Mouse (Mus musculus): ENCODE results near the gene Sox30. TPM values are rescaled to one million over a fixed set of nuclear protein-coding genes. Genes with fewer than 3 reads are reported as not detected.

Gene Sox30
- polyA plus RNA-seq (2016; fragmentation: Nextera tagmentation; extraction: Ambion mirVana), result 0.31 and 0.41 TPM in 2 replicates

GRCm38 (mm10) chr11:45979946-45980892 is at the start of gene Sox30:
TSS of gene Sox30 (plus strand) at chr11:45980310.
- Histone ChIP-seq H3K4me3 (replicated peaks) (peak within 1 kb of the TSS; percentile 66), H3K4me1 (replicated peaks) (peaks cover 4% of the 10 kb centered on the region; the same call in 1 of the 2 replicates), H3K9me3 (peaks cover 8% of the 10 kb centered on the region), H3K4me2 (peak within 1 kb of the TSS; percentile 69), H3K27me3 (peaks cover 17% of the 10 kb centered on the region), H3K36me3 (no peaks in the 10 kb centered on the region), H3K9ac (replicated peaks) (peak within 1 kb of the TSS; percentile 84), H3K27ac (peak within 1 kb of the TSS; percentile 64)
- WGBS, result 10% methylated on average over 110 of the region's 115 CpGs
- ATAC-seq (ENCODE audit: insufficient number of reproducible peaks, insufficient read depth, low FRiP score, low TSS enrichment, low read depth), result peak; percentile 85

- no peak overlapping the region for H3K9ac ChIP-seq (replicated peaks)
- H3K4me1 ChIP-seq (replicated peaks), result no peaks in the 10 kb centered on the region
- 88% methylated on average over 10 of the region's 10 CpGs for WGBS
- H3K4me2 ChIP-seq, result no peak overlapping the region
- H3K9me3 ChIP-seq, result no peaks in the 10 kb centered on the region
- no peak overlapping the region for H3K4me3 ChIP-seq (replicated peaks)
- H3K27ac ChIP-seq, result no peak overlapping the region
- no peaks in the 10 kb centered on the region for H3K27me3 ChIP-seq
- no peak for ATAC-seq (ENCODE audit: insufficient number of reproducible peaks, insufficient read depth, low FRiP score, low TSS enrichment, low read depth)
- H3K36me3 ChIP-seq, result peaks cover 72% of the 10 kb centered on the region
Measured at GRCm38 (mm10) chr11:45932771-45933170, 47.3 kb upstream of the Sox30 start.

GRCm38 (mm10) chr11:45937478-45937877 is 42.6 kb upstream of the Sox30 start:
- 97% methylated on average over 8 of the region's 8 CpGs for WGBS
- Histone ChIP-seq H3K4me1 (replicated peaks) (no peaks in the 10 kb centered on the region; the same call in 1 of the 2 replicates), H3K27ac (no peak overlapping the region), H3K9me3 (no peaks in the 10 kb centered on the region), H3K4me3 (replicated peaks) (no peak overlapping the region), H3K9ac (replicated peaks) (no peak overlapping the region), H3K36me3 (peaks cover 58% of the 10 kb centered on the region), H3K27me3 (no peaks in the 10 kb centered on the region), H3K4me2 (no peak overlapping the region)
- no peak for ATAC-seq (ENCODE audit: insufficient number of reproducible peaks, insufficient read depth, low FRiP score, low TSS enrichment, low read depth)

- no peak for ATAC-seq (ENCODE audit: insufficient number of reproducible peaks, insufficient read depth, low FRiP score, low TSS enrichment, low read depth)
- 93% methylated on average over 8 of the region's 8 CpGs for WGBS
Measured at GRCm38 (mm10) chr11:45938917-45939316, 41.2 kb upstream of the Sox30 start.

DNA sequence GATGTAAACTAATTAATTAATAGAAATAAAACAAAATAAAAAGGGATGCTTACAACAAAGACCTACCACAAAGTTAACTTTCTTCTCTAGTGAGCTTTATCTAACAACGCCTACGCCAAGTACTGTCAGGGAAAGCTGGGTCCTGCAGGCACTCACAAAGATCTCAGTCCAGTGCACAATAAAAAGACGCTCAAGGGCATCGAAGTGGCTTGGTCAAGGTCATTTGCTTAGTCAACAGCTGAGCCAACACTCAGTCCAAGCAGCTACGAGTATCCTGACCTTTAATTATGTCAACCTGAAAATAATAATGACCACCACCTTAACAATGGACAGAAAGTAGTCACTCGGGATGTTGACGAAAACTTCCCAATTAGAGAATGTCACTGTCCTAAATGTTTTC is 37.8 kb upstream of the Sox30 start:
- H3K9ac ChIP-seq (replicated peaks), result no peak overlapping the region
- no peaks in the 10 kb centered on the region for H3K27me3 ChIP-seq
- no peak overlapping the region for H3K4me2 ChIP-seq
- no peaks in the 10 kb centered on the region for H3K9me3 ChIP-seq
- peaks cover 13% of the 10 kb centered on the region for H3K4me1 ChIP-seq (replicated peaks)
- H3K36me3 ChIP-seq, result peaks cover 11% of the 10 kb centered on the region
- no peak overlapping the region for H3K27ac ChIP-seq
- H3K4me3 ChIP-seq (replicated peaks), result no peak overlapping the region
- WGBS, result 90% methylated on average over 7 of the region's 7 CpGs
- ATAC-seq (ENCODE audit: insufficient number of reproducible peaks, insufficient read depth, low FRiP score, low TSS enrichment, low read depth), result no peak

More at GRCm38 (mm10) chr11:45938917-45939316, 41.2 kb upstream of the Sox30 start:
- Histone ChIP-seq H3K4me1 (replicated peaks) (peaks cover 12% of the 10 kb centered on the region), H3K27ac (no peak overlapping the region), H3K27me3 (no peaks in the 10 kb centered on the region), H3K4me2 (no peak overlapping the region), H3K4me3 (replicated peaks) (no peak overlapping the region), H3K9ac (replicated peaks) (no peak overlapping the region), H3K36me3 (peaks cover 43% of the 10 kb centered on the region), H3K9me3 (no peaks in the 10 kb centered on the region)

DNA sequence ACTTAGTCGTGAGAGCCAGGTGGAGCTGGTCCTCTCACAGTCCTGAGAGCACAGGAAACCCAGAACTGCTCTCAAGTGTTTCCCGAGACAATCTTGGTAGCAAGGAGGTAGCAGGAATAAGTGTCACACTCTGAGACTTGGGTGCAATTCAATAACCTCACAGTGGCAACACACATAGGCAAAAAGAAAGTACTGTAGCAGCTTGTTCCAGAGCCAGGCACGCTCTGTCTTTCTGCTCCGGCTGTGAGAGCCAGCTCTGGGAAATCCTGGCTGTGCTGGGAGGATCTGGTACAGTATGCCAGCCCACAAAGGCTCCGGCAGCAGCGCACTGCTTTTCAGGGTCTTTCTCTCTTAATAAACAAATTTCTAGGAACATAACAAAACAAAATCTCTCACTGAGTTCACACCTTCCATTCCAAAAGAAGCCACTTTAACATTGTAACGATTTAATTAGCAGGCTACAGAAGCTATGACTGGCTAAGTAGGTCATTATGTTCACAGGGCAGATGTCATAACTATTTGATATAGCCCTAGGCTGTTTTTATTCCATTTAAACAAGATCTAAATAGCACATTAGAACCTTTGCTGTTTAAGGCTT is 36.9 kb upstream of the Sox30 start:
- peaks cover 5% of the 10 kb centered on the region; the same call in 1 of the 2 replicates for H3K36me3 ChIP-seq
- H3K27me3 ChIP-seq, result no peaks in the 10 kb centered on the region
- H3K9ac ChIP-seq (replicated peaks), result peak overlapping the region; percentile 84; the same call in 1 of the 2 replicates
- no peak for ATAC-seq (ENCODE audit: insufficient number of reproducible peaks, insufficient read depth, low FRiP score, low TSS enrichment, low read depth)
- 54% methylated on average over 7 of the region's 7 CpGs for WGBS
- H3K4me3 ChIP-seq (replicated peaks), result peak overlapping the region; percentile 86
- H3K4me1 ChIP-seq (replicated peaks), result peaks cover 13% of the 10 kb centered on the region
- H3K9me3 ChIP-seq, result no peaks in the 10 kb centered on the region
- H3K27ac ChIP-seq, result no peak overlapping the region
- peak overlapping the region; percentile 88 for H3K4me2 ChIP-seq

- Histone ChIP-seq H3K27ac (peak overlapping the region; percentile 56), H3K9ac (replicated peaks) (peak overlapping the region; percentile 84), H3K36me3 (peaks cover 5% of the 10 kb centered on the region; the same call in 1 of the 2 replicates), H3K4me1 (replicated peaks) (peaks cover 13% of the 10 kb centered on the region), H3K4me3 (replicated peaks) (peak overlapping the region; percentile 86), H3K4me2 (peak overlapping the region; percentile 88), H3K9me3 (no peaks in the 10 kb centered on the region), H3K27me3 (no peaks in the 10 kb centered on the region)
- ATAC-seq (ENCODE audit: insufficient number of reproducible peaks, insufficient read depth, low FRiP score, low TSS enrichment, low read depth), result peak; percentile 50
- under 1% methylated on average over 49 of the region's 49 CpGs for WGBS
Measured at GRCm38 (mm10) chr11:45943891-45944642, 36.0 kb upstream of the Sox30 start.

DNA sequence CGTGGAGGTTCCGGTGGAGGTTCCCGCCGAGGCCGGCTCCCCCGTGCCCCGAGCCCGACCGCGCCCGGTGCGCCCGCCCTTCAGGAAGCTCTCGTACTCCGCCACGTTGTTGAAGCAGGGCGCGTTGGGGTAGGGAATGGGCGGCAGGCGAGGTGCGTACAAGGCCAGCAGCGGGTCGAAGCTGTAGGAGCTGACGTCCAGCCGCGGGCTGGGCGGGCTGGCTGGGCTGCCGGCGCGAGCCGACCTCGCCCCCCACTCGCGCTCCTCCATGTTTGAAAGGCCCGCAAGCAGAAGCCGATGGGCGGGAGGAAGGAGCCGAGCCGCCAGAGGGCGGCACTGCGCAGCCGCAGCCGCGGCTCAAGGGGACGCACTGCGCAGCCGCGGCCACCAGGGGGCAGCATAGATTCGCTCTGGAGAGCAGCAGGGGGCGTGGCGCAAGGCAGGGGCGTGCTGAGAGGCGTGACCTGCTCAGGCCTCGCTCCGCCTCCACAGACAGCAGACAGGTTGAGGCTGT is 35.4 kb upstream of the Sox30 start, which contains the start of gene Lsm11:
Lsm11 (minus strand) TSS at position 293 of the 514 bp plus-strand sequence.
- under 1% methylated on average over 53 of the region's 55 CpGs for WGBS
- Histone ChIP-seq H3K27ac (peak within 1 kb of the TSS; percentile 56), H3K4me2 (peak within 1 kb of the TSS; percentile 88), H3K36me3 (peaks cover 11% of the 10 kb centered on the region), H3K4me3 (replicated peaks) (peak within 1 kb of the TSS; percentile 86), H3K27me3 (no peaks in the 10 kb centered on the region), H3K9me3 (no peaks in the 10 kb centered on the region), H3K9ac (replicated peaks) (peak within 1 kb of the TSS; percentile 84), H3K4me1 (replicated peaks) (peaks cover 13% of the 10 kb centered on the region)
- ATAC-seq (ENCODE audit: insufficient number of reproducible peaks, insufficient read depth, low FRiP score, low TSS enrichment, low read depth), result peak; percentile 75

- H3K27me3 ChIP-seq, result no peaks in the 10 kb centered on the region
- peaks cover 25% of the 10 kb centered on the region for H3K36me3 ChIP-seq
- H3K4me3 ChIP-seq (replicated peaks), result no peak overlapping the region
- ATAC-seq (ENCODE audit: insufficient number of reproducible peaks, insufficient read depth, low FRiP score, low TSS enrichment, low read depth), result no peak
- no peaks in the 10 kb centered on the region for H3K9me3 ChIP-seq
- no peak overlapping the region for H3K4me2 ChIP-seq
- WGBS, result 81% methylated on average over 4 of the region's 4 CpGs
- H3K27ac ChIP-seq, result no peak overlapping the region
- no peak overlapping the region for H3K9ac ChIP-seq (replicated peaks)
- H3K4me1 ChIP-seq (replicated peaks), result peaks cover 13% of the 10 kb centered on the region
Measured at GRCm38 (mm10) chr11:45946796-45947195, 33.3 kb upstream of the Sox30 start.

DNA sequence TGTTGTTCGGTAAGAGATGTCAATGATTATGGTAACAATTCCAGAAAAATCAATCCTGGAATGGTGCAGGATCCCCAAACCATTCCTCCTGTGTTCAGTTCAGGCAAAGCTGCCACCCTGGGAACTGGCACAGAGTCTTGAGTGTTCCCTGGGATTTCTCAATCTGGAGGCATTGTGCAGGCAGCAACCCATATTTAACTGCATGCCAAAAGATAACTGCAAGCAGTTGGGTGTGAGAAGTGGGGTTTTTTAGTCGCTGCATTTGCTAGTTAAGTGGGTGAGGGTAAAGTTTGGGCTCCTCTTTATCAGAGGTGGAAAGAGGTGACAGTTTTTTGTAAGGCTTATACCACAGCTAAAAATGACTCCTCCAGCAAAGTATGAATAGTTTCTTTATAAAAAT is 32.6 kb upstream of the Sox30 start:
- Histone ChIP-seq H3K27ac (no peak overlapping the region), H3K27me3 (no peaks in the 10 kb centered on the region), H3K4me1 (replicated peaks) (peaks cover 13% of the 10 kb centered on the region), H3K4me3 (replicated peaks) (no peak overlapping the region), H3K4me2 (no peak overlapping the region), H3K9ac (replicated peaks) (no peak overlapping the region), H3K9me3 (no peaks in the 10 kb centered on the region), H3K36me3 (peaks cover 30% of the 10 kb centered on the region)
- ATAC-seq (ENCODE audit: insufficient number of reproducible peaks, insufficient read depth, low FRiP score, low TSS enrichment, low read depth), result no peak
- WGBS, result 84% methylated on average over 2 of the region's 2 CpGs
